Mouse (Mus musculus): ENCODE measurements around the gene Scube1.

- TF ChIP-seq CTCF (IDR thresholded peaks at IDR 0.05; ENCODE audit: low read depth), result no peak
- no peak for TF ChIP-seq EP300 (IDR thresholded peaks at IDR 0.05; ENCODE audit: low read depth)
Measured at GRCm38 (mm10) chr15:83679729-83680128, 45.1 kb downstream of the Scube1 start.
